Mouse (Mus musculus) embryo, embryonic 11 days (tissue): Measurements from ENCODE around the gene Smim9.

Experiments used
- DNase-seq: peaks from one replicate; pipeline ENCODE4 v3.0.0-alpha.2; 2015

The Smim9 gene

DNA sequence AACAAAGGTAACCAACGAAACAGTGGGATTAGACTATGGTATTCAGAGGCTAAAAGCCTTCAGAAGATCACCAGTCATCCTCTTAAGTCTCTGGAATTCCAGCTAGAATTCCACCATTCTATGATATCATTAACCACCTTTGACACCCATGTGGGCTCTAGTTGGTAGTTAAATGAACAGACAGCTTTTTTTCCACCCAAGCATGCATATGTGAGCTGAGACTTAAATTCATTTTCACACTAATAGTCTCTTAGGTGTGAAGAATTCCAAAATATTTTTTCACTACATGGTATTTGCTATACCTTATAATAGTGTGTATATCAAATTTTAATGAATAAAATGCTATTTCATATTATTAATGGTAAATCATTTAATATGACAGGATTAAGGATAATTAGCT is at the start of gene Smim9:
TSS of gene Smim9 (minus strand) at position 101 of the 400 bp plus-strand sequence.
- no peak for DNase-seq

GRCm38 (mm10) chrX:75155576-75156243 is 7.9 kb downstream of the Smim9 start:
- DNase-seq = peak; percentile 73

DNA sequence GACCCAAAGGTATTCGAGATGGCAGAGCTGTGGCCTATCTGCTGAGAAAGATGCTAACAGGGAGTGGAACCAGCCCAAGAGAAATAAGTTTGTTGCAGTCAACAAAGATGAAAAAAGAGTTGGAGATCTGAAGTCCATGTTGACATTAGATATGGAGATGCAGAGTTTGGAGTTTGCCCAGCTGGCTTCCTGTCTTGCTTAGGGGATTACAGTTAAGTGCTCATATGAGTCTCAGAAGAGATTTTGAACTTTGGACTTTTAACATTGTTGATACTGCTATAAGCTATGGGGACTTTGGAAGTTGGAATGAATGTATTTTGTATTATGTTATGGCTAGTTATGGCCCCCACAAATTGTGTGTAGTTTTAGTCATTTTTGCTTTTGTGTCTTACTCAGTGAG is 11.3 kb downstream of the Smim9 start:
- DNase-seq = no peak

DNA sequence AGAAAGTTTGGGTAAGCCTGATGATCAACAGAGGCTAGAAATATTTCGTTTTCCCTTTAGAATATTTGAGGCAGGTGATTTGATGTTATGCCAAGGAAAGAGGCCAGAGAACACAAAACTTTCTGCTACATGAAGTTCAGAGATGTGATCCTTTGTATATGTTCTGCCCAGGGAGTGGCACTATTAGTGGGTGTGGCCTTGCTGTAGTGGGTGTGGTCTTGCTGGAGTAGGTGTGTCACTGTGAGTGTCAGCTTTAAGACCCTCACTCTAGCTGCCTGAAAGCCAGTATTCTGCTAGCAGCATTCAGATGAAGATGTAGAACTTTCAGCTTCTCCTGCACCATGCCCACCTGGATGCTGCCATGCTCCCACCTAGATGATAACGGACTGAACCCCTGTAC is 13.3 kb downstream of the Smim9 start:
- no peak for DNase-seq

DNA sequence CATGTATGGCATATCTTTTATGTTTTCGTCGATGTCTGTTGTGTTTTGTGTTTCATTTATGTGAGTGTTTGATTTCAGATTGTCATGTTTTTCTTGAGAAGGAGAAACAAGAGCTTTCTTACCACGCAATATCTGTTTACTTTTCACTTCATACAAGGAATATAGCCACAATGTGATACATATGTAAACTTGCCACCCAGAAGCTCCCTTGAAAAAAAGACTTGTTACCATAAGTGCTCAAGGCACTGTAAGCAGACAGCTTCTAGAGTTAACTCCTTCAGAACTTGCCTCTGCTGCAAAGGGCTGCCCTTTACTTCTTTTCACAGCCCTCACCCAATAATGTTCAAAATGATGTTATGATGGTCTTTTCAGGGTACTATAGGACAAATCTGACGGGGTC is 15.2 kb downstream of the Smim9 start:
- no peak for DNase-seq

- peak; percentile 41 for DNase-seq
Measured at GRCm38 (mm10) chrX:75143124-75143555, 20.4 kb downstream of the Smim9 start.

DNA sequence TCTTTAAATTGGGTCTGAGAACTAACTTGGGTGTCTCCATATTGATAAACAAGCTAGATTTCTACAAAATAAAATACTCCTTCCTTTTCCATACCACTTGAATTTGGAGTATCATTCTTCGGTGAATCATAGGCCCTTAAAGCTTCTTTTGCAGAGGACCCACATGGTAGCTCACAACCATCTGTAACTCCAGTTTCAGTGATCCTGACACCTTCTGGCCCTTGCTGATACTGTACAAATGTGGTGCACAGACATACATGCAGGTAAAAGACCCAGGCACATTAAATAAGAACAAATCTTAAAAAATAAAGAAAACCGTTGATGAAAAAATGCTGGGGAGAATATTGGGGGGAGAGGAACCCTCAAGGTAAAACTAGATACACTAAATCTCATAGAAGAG is 25.4 kb downstream of the Smim9 start:
- DNase-seq = no peak

GRCm38 (mm10) chrX:75137729-75138128 is 25.8 kb downstream of the Smim9 start:
- DNase-seq = no peak

GRCm38 (mm10) chrX:75136938-75137337 is 26.6 kb downstream of the Smim9 start:
- DNase-seq = no peak

- peak; percentile 89 for DNase-seq
Measured at GRCm38 (mm10) chrX:75130467-75131160, 33.0 kb downstream of the Smim9 start, which contains the start of gene Mpp1. TSS of gene Mpp1 (minus strand) at chrX:75131016.

- DNase-seq = no peak
Measured at GRCm38 (mm10) chrX:75129474-75129873, 34.1 kb downstream of the Smim9 start.

- DNase-seq = peak; percentile 4
Measured at GRCm38 (mm10) chrX:75128333-75128980, 35.1 kb downstream of the Smim9 start.

- DNase-seq = no peak
Measured at GRCm38 (mm10) chrX:75126893-75127292, 36.7 kb downstream of the Smim9 start.

GRCm38 (mm10) chrX:75125606-75126005 is 38.0 kb downstream of the Smim9 start:
- no peak for DNase-seq

DNA sequence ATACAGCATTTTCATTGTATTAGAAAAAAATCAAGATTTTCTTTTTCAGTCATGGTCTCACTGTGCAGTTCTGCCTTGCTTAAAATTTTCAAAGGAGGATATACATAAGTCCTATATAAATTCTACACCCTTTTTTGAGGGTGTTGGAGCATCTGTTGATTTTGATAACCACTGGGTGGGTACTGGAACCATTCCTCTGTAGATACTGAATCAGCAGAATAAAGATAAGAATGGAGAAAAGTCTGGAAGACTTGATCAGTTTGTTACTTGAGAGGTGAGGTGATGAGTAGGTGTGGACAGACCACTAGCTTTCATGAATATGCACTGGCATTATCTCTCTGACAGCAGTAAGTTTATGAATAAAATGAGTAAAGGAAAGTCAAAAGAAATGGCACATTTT is 48.0 kb downstream of the Smim9 start:
- DNase-seq = no peak

DNA sequence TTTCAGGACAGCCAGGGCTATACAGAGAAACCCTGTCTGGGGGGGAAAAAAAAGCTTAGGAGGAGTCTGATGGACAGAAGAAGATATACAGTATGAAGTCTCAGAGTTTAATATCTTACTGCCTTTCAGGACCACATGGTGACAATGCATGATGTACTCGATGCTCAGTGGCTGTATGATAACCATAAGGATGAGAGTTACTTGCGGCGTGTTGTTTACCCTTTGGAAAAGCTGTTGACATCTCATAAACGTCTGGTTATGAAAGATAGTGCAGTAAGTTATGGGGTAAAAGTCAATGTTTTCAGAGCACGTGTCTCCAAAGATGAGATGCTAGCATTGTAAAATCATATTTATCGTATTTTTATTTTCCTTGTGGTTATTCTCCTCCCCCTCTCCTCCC is 61.3 kb downstream of the Smim9 start:
- no peak for DNase-seq

DNA sequence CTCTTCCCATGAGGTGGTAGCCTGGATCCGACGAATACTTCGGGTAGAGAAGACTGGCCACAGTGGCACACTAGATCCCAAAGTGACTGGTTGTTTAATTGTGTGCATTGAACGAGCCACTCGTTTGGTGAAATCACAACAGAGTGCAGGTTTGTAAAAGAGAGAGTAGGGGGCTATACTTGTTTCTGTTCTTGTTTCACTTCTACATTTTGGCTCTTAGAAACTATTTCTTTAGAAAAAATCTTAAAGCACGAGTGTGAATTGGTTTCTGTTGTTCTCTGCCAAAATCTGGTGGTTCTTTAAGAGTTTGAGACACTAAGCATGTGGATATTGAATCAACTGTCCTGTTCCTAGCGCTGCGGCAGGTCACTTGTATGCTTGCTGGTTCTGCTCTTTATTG is 64.8 kb downstream of the Smim9 start:
- DNase-seq = no peak

- peak; percentile 13 for DNase-seq
Measured at GRCm38 (mm10) chrX:75096163-75096770, 67.3 kb downstream of the Smim9 start.
